In genomic region chr4:142136766-142137503, GRCm38 (mm10) we compare ENCODE assay signal across 16 mouse cellular contexts. TPM values are rescaled to one million over a fixed set of nuclear protein-coding genes. Genes with fewer than 3 reads are reported as not detected.
DNase-seq lines count a peak whose midpoint lies in the region; ATAC-seq and TF ChIP-seq lines count a peak whose summit lies in the region.
"Had no signal": no experiment of that assay in that cellular context is flagged by ENCODE, and none has a peak within 500 bp of the region (broad histone marks: within the 10 kb centered on the region; RNA-seq: fewer than 3 reads in every experiment).

No protein-coding gene starts in this region.

- no peaks in the 10 kb centered on the region for H3K9me3 ChIP-seq in hindbrain, embryonic 13.5 days
- H3K9me3 ChIP-seq in hindbrain, embryonic 12.5 days (replicated peaks): no peaks in the 10 kb centered on the region
- no peaks in the 10 kb centered on the region for H3K9me3 ChIP-seq in hindbrain, postnatal 0 days (ENCODE audit: low read length)
- H3K9me3 ChIP-seq: hindbrain, embryonic 15.5 days; limb, embryonic 12.5 days had no signal

- H3K9ac ChIP-seq in hindbrain, embryonic 13.5 days: no peak overlapping the region
- no peak overlapping the region for H3K9ac ChIP-seq in hindbrain, embryonic 12.5 days
- H3K9ac ChIP-seq in hindbrain, postnatal 0 days (replicated peaks; ENCODE audit: low read length): no peak overlapping the region
- H3K9ac ChIP-seq: hindbrain, embryonic 15.5 days; limb, embryonic 12.5 days; liver, embryonic 14.5 days had no signal

- WGBS in hindbrain, embryonic 13.5 days: 83% methylated on average over 10 of the region's 10 CpGs
- 92% methylated on average over 10 of the region's 10 CpGs for WGBS in hindbrain, embryonic 12.5 days
- 65% methylated on average over 10 of the region's 10 CpGs for WGBS in hindbrain, postnatal 0 days

- no peak for DNase-seq in cerebellum, postnatal 4 days (ENCODE audit: low spot score in 2 of 2)
- peak; percentile 90 to 94 for DNase-seq in cerebellum, postnatal 10 days
- DNase-seq in hindbrain, postnatal 0 days (ENCODE audit: low spot score): no peak
- DNase-seq in layer of hippocampus, postnatal 10 days (ENCODE audit: low spot score in 2 of 2): no peak
- DNase-seq in frontal cortex, adult 2 months (ENCODE audit: extremely low spot score in 1 of 2, low spot score in 1 of 2): no peak
- DNase-seq: adrenal gland, postnatal 36 days; kidney, adult 2 months; lung, postnatal 14 days; right cerebral cortex, adult 18-20 months had no signal

- peaks cover 10% of the 10 kb centered on the region for H3K4me1 ChIP-seq in hindbrain, embryonic 13.5 days (replicated peaks)
- peaks cover 14% of the 10 kb centered on the region for H3K4me1 ChIP-seq in hindbrain, embryonic 12.5 days
- no peaks in the 10 kb centered on the region for H3K4me1 ChIP-seq in hindbrain, postnatal 0 days (ENCODE audit: insufficient read depth, low read length)

- peaks cover 8% of the 10 kb centered on the region for H3K36me3 ChIP-seq in hindbrain, embryonic 13.5 days
- H3K36me3 ChIP-seq in hindbrain, embryonic 12.5 days: peaks cover 6% of the 10 kb centered on the region; the same call in 1 of the 2 replicates
- no peaks in the 10 kb centered on the region for H3K36me3 ChIP-seq in hindbrain, postnatal 0 days (ENCODE audit: insufficient read depth, low read length)

- no peak overlapping the region for H3K4me3 ChIP-seq in hindbrain, embryonic 13.5 days
- no peak overlapping the region for H3K4me3 ChIP-seq in hindbrain, embryonic 12.5 days
- no peak overlapping the region for H3K4me3 ChIP-seq in hindbrain, postnatal 0 days (ENCODE audit: low read length)
- H3K4me3 ChIP-seq: hindbrain, embryonic 15.5 days; limb, embryonic 12.5 days had no signal

- H3K27ac ChIP-seq in hindbrain, embryonic 13.5 days: no peak overlapping the region
- no peak overlapping the region for H3K27ac ChIP-seq in hindbrain, embryonic 12.5 days
- no peak overlapping the region for H3K27ac ChIP-seq in hindbrain, postnatal 0 days
- H3K27ac ChIP-seq: hindbrain, embryonic 15.5 days; limb, embryonic 12.5 days; liver, embryonic 14.5 days had no signal

- peak; percentile 95 for ATAC-seq in cerebellum, adult (ENCODE audit: insufficient number of reproducible peaks, low FRiP score, low TSS enrichment)
- 0 out of 2 replicates have a peak, but pooled peaks have one; percentile 11 for ATAC-seq in hindbrain, embryonic 13.5 days (ENCODE audit: low FRiP score)
- no peak for ATAC-seq in hindbrain, embryonic 12.5 days (ENCODE audit: low FRiP score)
- peak; percentile 11; the same call in 1 of the 2 replicates for ATAC-seq in hindbrain, postnatal 0 days

- no peak for TF ChIP-seq CTCF in hindbrain, postnatal 0 days (IDR thresholded peaks at IDR 0.05; ENCODE audit: low read depth)

- no peak overlapping the region for H3K4me2 ChIP-seq in hindbrain, embryonic 13.5 days
- no peak overlapping the region for H3K4me2 ChIP-seq in hindbrain, embryonic 12.5 days (replicated peaks)
- no peak overlapping the region for H3K4me2 ChIP-seq in hindbrain, postnatal 0 days (ENCODE audit: low read depth, low read length)
- H3K4me2 ChIP-seq: hindbrain, embryonic 15.5 days; limb, embryonic 12.5 days had no signal

- H3K27me3 ChIP-seq in hindbrain, embryonic 13.5 days: no peaks in the 10 kb centered on the region
- no peaks in the 10 kb centered on the region for H3K27me3 ChIP-seq in hindbrain, embryonic 12.5 days
- H3K27me3 ChIP-seq in hindbrain, postnatal 0 days (ENCODE audit: insufficient read depth, low read length): no peaks in the 10 kb centered on the region
- H3K27me3 ChIP-seq: CH12.LX; hindbrain, embryonic 15.5 days; limb, embryonic 12.5 days had no signal

RNA-seq across cellular contexts. Expression of gene Tmem51, which starts 52.8 kb away (rescaled TPM):
- polyA plus RNA-seq in hindbrain, embryonic 13.5 days (2015; fragmentation: Nextera tagmentation; extraction: Ambion mirVana): 5.6 and 6.4 TPM in 2 replicates
- polyA plus RNA-seq in hindbrain, embryonic 12.5 days (2016; fragmentation: Nextera tagmentation; extraction: Ambion mirVana): 7.1 and 8.7 TPM in 2 replicates
- 7.5 and 7.6 TPM in 2 replicates for total RNA-seq in hindbrain, postnatal 0 days (2014; rRNA removed)
- polyA plus RNA-seq in hindbrain, postnatal 0 days (2015; fragmentation: Nextera tagmentation; extraction: Ambion mirVana): 7.8 and 8.6 TPM in 2 replicates
- 1 to 10 TPM; 7.7 TPM for total RNA-seq in layer of hippocampus, postnatal 10 days (2021)
- polyA plus RNA-seq in frontal cortex, adult 2 months (2012; rRNA removed): 6.7 and 9.5 TPM in 2 replicates

Comparison
In these comparisons a context has a peak if more than half of its experiments do, and no peak if none do; other contexts are left out.
1. DNase-seq: peak in cerebellum, postnatal 10 days (2 of 2); none in cerebellum, postnatal 4 days (0 of 2), hindbrain, postnatal 0 days (single experiment), layer of hippocampus, postnatal 10 days (0 of 2) and frontal cortex, adult 2 months (0 of 2).